In genomic region chrX:111460166-111460565, GRCm38 (mm10) we compare ENCODE assay signal across 17 mouse cellular contexts.
DNase-seq lines count a peak whose midpoint lies in the region; ATAC-seq and TF ChIP-seq lines count a peak whose summit lies in the region.
"Had no signal": no experiment of that assay in that cellular context is flagged by ENCODE, and none has a peak within 500 bp of the region (broad histone marks: within the 10 kb centered on the region; RNA-seq: fewer than 3 reads in every experiment).

No protein-coding gene starts in this region.

- TF ChIP-seq CTCF in lung, postnatal 0 days (IDR thresholded peaks at IDR 0.05) = no peak
- TF ChIP-seq CTCF in lung, adult 2 months (IDR thresholded peaks at IDR 0.05; ENCODE audit: insufficient read depth, low read length) = no peak
- TF ChIP-seq CTCF in brain, embryonic 14.5 days (IDR thresholded peaks at IDR 0.05; ENCODE audit: borderline replicate concordance, extremely low read depth, insufficient read depth, insufficient read length) = no peak
- TF ChIP-seq CTCF in gastrocnemius, adult 2 months (IDR thresholded peaks at IDR 0.05) = no peak

- no peaks in the 10 kb centered on the region for H3K36me3 ChIP-seq in lung, postnatal 0 days (ENCODE audit: insufficient read depth, low read length)
- no peaks in the 10 kb centered on the region for H3K36me3 ChIP-seq in limb, embryonic 11.5 days (ENCODE audit: control insufficient read depth, insufficient read depth, low read length)
- H3K36me3 ChIP-seq: heart, embryonic 10.5 days had no signal

- H3K27ac ChIP-seq in lung, postnatal 0 days (ENCODE audit: low read length) = no peak overlapping the region
- H3K27ac ChIP-seq in limb, embryonic 11.5 days (replicated peaks; ENCODE audit: low read depth, low read length) = no peak overlapping the region
- H3K27ac ChIP-seq in gastrocnemius, adult 2 months = no peak overlapping the region
- H3K27ac ChIP-seq: forebrain, embryonic 13.5 days; heart, embryonic 10.5 days had no signal

- H3K4me1 ChIP-seq in lung, postnatal 0 days (ENCODE audit: insufficient read depth, low read depth, low read length) = no peaks in the 10 kb centered on the region
- no peaks in the 10 kb centered on the region for H3K4me1 ChIP-seq in lung, adult 2 months (ENCODE audit: control insufficient read depth, insufficient read depth, low read length)
- H3K4me1 ChIP-seq in limb, embryonic 11.5 days (ENCODE audit: control insufficient read depth, insufficient read depth, low read length) = no peaks in the 10 kb centered on the region
- H3K4me1 ChIP-seq: forebrain, embryonic 13.5 days; heart, embryonic 10.5 days had no signal

- peak; percentile 15 for DNase-seq in lung, postnatal 0 days (ENCODE audit: low spot score)
- no peak for DNase-seq in lung, adult 2 months
- peak; percentile 38 for DNase-seq in brain, embryonic 14.5 days (ENCODE audit: low read depth)
- DNase-seq in embryo, embryonic 11 days = peak; percentile 19
- DNase-seq in limb, embryonic 11.5 days (ENCODE audit: low spot score) = peak; percentile 38
- no peak for DNase-seq in gastrocnemius, adult 2 months
- no peak for DNase-seq in left cerebral cortex, postnatal 4 days
- DNase-seq: cerebellum, adult 9-10 months; heart, postnatal 10 days; liver, postnatal 0 days; right cerebral cortex, postnatal 25 days; thymus, postnatal 36 days had no signal

- no peaks in the 10 kb centered on the region for H3K9me3 ChIP-seq in lung, postnatal 0 days (ENCODE audit: low read length)
- no peaks in the 10 kb centered on the region for H3K9me3 ChIP-seq in limb, embryonic 11.5 days (ENCODE audit: control insufficient read depth, low read length)
- H3K9me3 ChIP-seq: forebrain, embryonic 13.5 days; heart, embryonic 10.5 days had no signal

- no peak overlapping the region for H3K4me3 ChIP-seq in lung, postnatal 0 days (ENCODE audit: low read depth, low read length)
- H3K4me3 ChIP-seq in lung, adult 2 months (replicated peaks; ENCODE audit: extremely low read depth, low read depth, low read length) = no peak overlapping the region
- H3K4me3 ChIP-seq in limb, embryonic 11.5 days (ENCODE audit: low read depth, low read length) = no peak overlapping the region
- H3K4me3 ChIP-seq in gastrocnemius, adult 2 months = no peak overlapping the region
- H3K4me3 ChIP-seq: forebrain, embryonic 13.5 days; heart, embryonic 10.5 days had no signal

- no peak for TF ChIP-seq EP300 in lung, postnatal 0 days (IDR thresholded peaks at IDR 0.05)

- H3K4me2 ChIP-seq in lung, postnatal 0 days (replicated peaks; ENCODE audit: low read depth, low read length) = no peak overlapping the region
- H3K4me2 ChIP-seq in limb, embryonic 11.5 days (ENCODE audit: low read depth, severe bottlenecking) = no peak overlapping the region
- H3K4me2 ChIP-seq: forebrain, embryonic 13.5 days had no signal

- no peak for TF ChIP-seq POLR2A in lung, adult 2 months (IDR thresholded peaks at IDR 0.05; ENCODE audit: borderline replicate concordance, extremely low read depth, low read depth, low read length)
- no peak for TF ChIP-seq POLR2A in brain, embryonic 14.5 days (IDR thresholded peaks at IDR 0.05; ENCODE audit: borderline replicate concordance, extremely low read depth, insufficient read depth, insufficient read length, poor library complexity, severe bottlenecking)

- no peak for ATAC-seq in lung, postnatal 0 days
- ATAC-seq in limb, embryonic 11.5 days (ENCODE audit: insufficient number of reproducible peaks, low FRiP score, low TSS enrichment, low read depth) = no peak; the same call in 1 of the 2 replicates
- no peak for ATAC-seq in megakaryocyte-erythroid progenitor cell, adult 5-6 weeks (replicated peaks; ENCODE audit: low FRiP score, low TSS enrichment, poor library complexity, severe bottlenecking)
- ATAC-seq: forebrain, embryonic 13.5 days; hindbrain, embryonic 16.5 days; intestine, embryonic 16.5 days; liver, postnatal 0 days had no signal

- H3K9ac ChIP-seq in lung, postnatal 0 days (replicated peaks; ENCODE audit: low read depth) = no peak overlapping the region
- no peak overlapping the region for H3K9ac ChIP-seq in limb, embryonic 11.5 days (ENCODE audit: low read length)
- H3K9ac ChIP-seq: forebrain, embryonic 13.5 days; liver, postnatal 0 days had no signal

- H3K27me3 ChIP-seq in lung, postnatal 0 days (replicated peaks; ENCODE audit: insufficient read depth, low read length) = no peaks in the 10 kb centered on the region
- no peaks in the 10 kb centered on the region for H3K27me3 ChIP-seq in limb, embryonic 11.5 days (ENCODE audit: control insufficient read depth, insufficient read depth, low read length)
- H3K27me3 ChIP-seq: forebrain, embryonic 13.5 days had no signal

- intact Hi-C loops in gastrocnemius, adult 2 months (cut with DNase I) = no loop called here
- intact Hi-C loops in left cerebral cortex, postnatal 4 days (cut with DNase I) = no loop called here

Comparison
In these comparisons a context has a peak if more than half of its experiments do, and no peak if none do; other contexts are left out.
1. DNase-seq: peak in lung, postnatal 0 days (single experiment), brain, embryonic 14.5 days (single experiment), embryo, embryonic 11 days (single experiment) and limb, embryonic 11.5 days (single experiment); none in lung, adult 2 months (single experiment), gastrocnemius, adult 2 months (single experiment) and left cerebral cortex, postnatal 4 days (single experiment).